Mouse (Mus musculus) CH12F3 (cell line): ENCODE data around the gene Negr1.

Experiments used
- in situ Hi-C: fragments of 300-500 bp; cut with MboI; formaldehyde crosslinking; loops from 2 replicates; pipeline ENCODE4 v1.14.3; 2020; ENCODE audit warnings: low sequenced_read_pairs

Gene Negr1

GRCm38 (mm10) chr3:157203573-157203972 is 642.0 kb downstream of the Negr1 start:
- in situ Hi-C loops: no loop called here

GRCm38 (mm10) chr3:157206752-157207151 is 645.2 kb downstream of the Negr1 start:
- in situ Hi-C loops: no loop called here

GRCm38 (mm10) chr3:157208966-157209365 is 647.4 kb downstream of the Negr1 start:
- in situ Hi-C loops: no loop called here

- in situ Hi-C loops: no loop called here
Observed at GRCm38 (mm10) chr3:157209386-157209785, 647.8 kb downstream of the Negr1 start.

GRCm38 (mm10) chr3:157215937-157216719 is 654.5 kb downstream of the Negr1 start:
- in situ Hi-C loops: no loop called here

- in situ Hi-C loops: no loop called here
Observed at GRCm38 (mm10) chr3:157217794-157218193, 656.2 kb downstream of the Negr1 start.

GRCm38 (mm10) chr3:157224920-157225319 is 663.3 kb downstream of the Negr1 start:
- in situ Hi-C loops: loop anchor here (25.0 kb wide), 1 partner anchor 287 kb away; no protein-coding TSS in a partner anchor

- in situ Hi-C loops: loop anchor here (25.0 kb wide), 1 partner anchor 280 kb away; no protein-coding TSS in a partner anchor
Observed at GRCm38 (mm10) chr3:157232723-157233122, 671.1 kb downstream of the Negr1 start.

GRCm38 (mm10) chr3:157240240-157240639 is 678.6 kb downstream of the Negr1 start:
- in situ Hi-C loops: loop anchor here (25.0 kb wide), 1 partner anchor 272 kb away; no protein-coding TSS in a partner anchor

GRCm38 (mm10) chr3:157255446-157255845 is 693.9 kb downstream of the Negr1 start:
- in situ Hi-C loops: no loop called here

- in situ Hi-C loops: no loop called here
Observed at GRCm38 (mm10) chr3:157255863-157256262, 694.3 kb downstream of the Negr1 start.

GRCm38 (mm10) chr3:157268742-157269141 is 707.1 kb downstream of the Negr1 start:
- in situ Hi-C loops: no loop called here

- in situ Hi-C loops: no loop called here
Observed at GRCm38 (mm10) chr3:157272379-157272778, 710.8 kb downstream of the Negr1 start.

GRCm38 (mm10) chr3:157274143-157274542 is 712.5 kb downstream of the Negr1 start:
- in situ Hi-C loops: no loop called here

- in situ Hi-C loops: no loop called here
Observed at GRCm38 (mm10) chr3:157279717-157280116, 718.1 kb downstream of the Negr1 start.

- in situ Hi-C loops: no loop called here
Observed at GRCm38 (mm10) chr3:157281259-157281658, 719.7 kb downstream of the Negr1 start.

GRCm38 (mm10) chr3:157291286-157291685 is 729.7 kb downstream of the Negr1 start:
- in situ Hi-C loops: no loop called here

GRCm38 (mm10) chr3:157297216-157297615 is 735.6 kb downstream of the Negr1 start:
- in situ Hi-C loops: no loop called here

- in situ Hi-C loops: no loop called here
Observed at GRCm38 (mm10) chr3:157303430-157304116, 742.0 kb downstream of the Negr1 start.

- in situ Hi-C loops: no loop called here
Observed at GRCm38 (mm10) chr3:157321081-157321573, 759.5 kb downstream of the Negr1 start.

GRCm38 (mm10) chr3:157321834-157322233 is 760.2 kb downstream of the Negr1 start:
- in situ Hi-C loops: no loop called here

GRCm38 (mm10) chr3:157334169-157334568 is 772.6 kb downstream of the Negr1 start:
- in situ Hi-C loops: no loop called here
